Mouse (Mus musculus) kidney, embryonic 15.5 days (tissue): ENCODE measurements around the gene Prl2b1. TPM values are rescaled to one million over a fixed set of nuclear protein-coding genes. Genes with fewer than 3 reads are reported as not detected.

ENCODE experiments used
- ATAC-seq: fragments of 200-750 bp; cut with Nextera tagmentation; replicated peaks from 2 replicates; pipeline ENCODE4 v1.8.0; 2017; ENCODE audit warnings: moderate TSS enrichment; ENCODE audit not compliant: low FRiP score
- H3K27ac ChIP-seq: fragments of 300-500 bp; sonication (generic); 2 replicates; pipeline ENCODE4 v1.5.1; 2015; ENCODE audit warnings: mild to moderate bottlenecking, inconsistent platforms
- H3K27me3 ChIP-seq: fragments of 300-500 bp; sonication (generic); 2 replicates; pipeline ENCODE4 v1.6.1; 2015; ENCODE audit warnings: inconsistent platforms
- H3K36me3 ChIP-seq: fragments of 300-500 bp; sonication (generic); 2 replicates; pipeline ENCODE4 v1.6.1; 2015; ENCODE audit warnings: inconsistent platforms
- H3K4me1 ChIP-seq: fragments of 300-500 bp; sonication (generic); 2 replicates; pipeline ENCODE4 v1.6.1; 2015; ENCODE audit warnings: inconsistent platforms
- H3K4me2 ChIP-seq: fragments of 300-500 bp; sonication (generic); 2 replicates; pipeline ENCODE4 v1.6.1; 2015; ENCODE audit warnings: moderate library complexity, mild to moderate bottlenecking, inconsistent platforms
- H3K4me3 ChIP-seq: fragments of 300-500 bp; sonication (generic); replicated peaks from 2 replicates; pipeline ENCODE4 v1.5.1; 2015; ENCODE audit warnings: mild to moderate bottlenecking, inconsistent platforms
- H3K9ac ChIP-seq: fragments of 300-500 bp; sonication (generic); 2 replicates; pipeline ENCODE4 v1.6.1; 2015; ENCODE audit warnings: mild to moderate bottlenecking, inconsistent platforms
- H3K9me3 ChIP-seq: fragments of 300-500 bp; sonication (generic); replicated peaks from 2 replicates; pipeline ENCODE4 v1.6.1; 2016; ENCODE audit warnings: inconsistent platforms
- WGBS: fragments of 180-500 bp; shearing (Covaris S2); methylation state at CpG from one replicate; pipeline ENCODE4 v1.1.7; 2015; ENCODE audit warnings: mixed read lengths; 5-methylcytosine and 5-hydroxymethylcytosine counted together
- polyA plus RNA-seq: library from polyadenylated mRNA; unstranded; fragments of >200 nt; fragmentation: Nextera tagmentation; extraction: Ambion mirVana; gene quantifications from 2 replicates; pipeline ENCODE4 v1.2.1, GENCODE M21; 2015

The Prl2b1 gene
- polyA plus RNA-seq = not detected in 2 replicates

- Histone ChIP-seq H3K27me3 (no peaks in the 10 kb centered on the region), H3K27ac (no peak within 1 kb of the TSS), H3K9me3 (no peaks in the 10 kb centered on the region), H3K4me3 (no peak within 1 kb of the TSS), H3K9ac (no peak within 1 kb of the TSS), H3K4me2 (no peak within 1 kb of the TSS), H3K4me1 (no peaks in the 10 kb centered on the region), H3K36me3 (no peaks in the 10 kb centered on the region)
- ATAC-seq = no peak
- WGBS = 73% methylated on average over 6 of the region's 6 CpGs
These were observed at the start of gene Prl2b1 for GRCm38 (mm10) chr13:27390746-27391145. Gene Prl2b1, minus strand, starts transcription at chr13:27390846.

GRCm38 (mm10) chr13:27438588-27438987, 47.9 kb upstream of the Prl2b1 start, which contains the start of gene Prl8a6:
Gene Prl8a6, minus strand, starts transcription at chr13:27438688.
- Histone ChIP-seq H3K4me3 (no peak within 1 kb of the TSS), H3K27me3 (no peaks in the 10 kb centered on the region), H3K9ac (no peak within 1 kb of the TSS), H3K36me3 (no peaks in the 10 kb centered on the region), H3K9me3 (no peaks in the 10 kb centered on the region), H3K4me2 (no peak within 1 kb of the TSS), H3K27ac (no peak within 1 kb of the TSS), H3K4me1 (no peaks in the 10 kb centered on the region)
- WGBS = 78% methylated on average over 3 of the region's 3 CpGs
- ATAC-seq = no peak

- no peak for ATAC-seq
- Histone ChIP-seq H3K27me3 (no peaks in the 10 kb centered on the region), H3K9me3 (no peaks in the 10 kb centered on the region), H3K36me3 (no peaks in the 10 kb centered on the region), H3K27ac (no peak overlapping the region), H3K4me3 (no peak overlapping the region), H3K4me1 (no peaks in the 10 kb centered on the region), H3K4me2 (no peak overlapping the region), H3K9ac (no peak overlapping the region)
- WGBS = 82% methylated on average over 1 of the region's 1 CpGs
These were observed 42.5 kb upstream of the Prl2b1 start for GRCm38 (mm10) chr13:27433159-27433558.

- no peaks in the 10 kb centered on the region for H3K9me3 ChIP-seq
These were observed 23.0 kb upstream of the Prl2b1 start for GRCm38 (mm10) chr13:27413640-27414039.

GRCm38 (mm10) chr13:27399061-27399724, 8.5 kb upstream of the Prl2b1 start:
- Histone ChIP-seq H3K27ac (no peak overlapping the region), H3K9me3 (no peaks in the 10 kb centered on the region), H3K4me3 (no peak overlapping the region), H3K27me3 (no peaks in the 10 kb centered on the region), H3K9ac (no peak overlapping the region), H3K4me1 (no peaks in the 10 kb centered on the region), H3K4me2 (no peak overlapping the region), H3K36me3 (no peaks in the 10 kb centered on the region)
- no peak for ATAC-seq
- WGBS = 89% methylated on average over 7 of the region's 7 CpGs

More at GRCm38 (mm10) chr13:27413640-27414039, 23.0 kb upstream of the Prl2b1 start:
- no peak for ATAC-seq
- Histone ChIP-seq H3K36me3 (no peaks in the 10 kb centered on the region), H3K4me3 (no peak overlapping the region), H3K4me1 (no peaks in the 10 kb centered on the region), H3K9ac (no peak overlapping the region), H3K27ac (no peak overlapping the region), H3K27me3 (no peaks in the 10 kb centered on the region), H3K4me2 (no peak overlapping the region)

GRCm38 (mm10) chr13:27345373-27345772, 45.3 kb downstream of the Prl2b1 start, which contains the start of gene Prl8a2:
Gene Prl8a2, plus strand, starts transcription at chr13:27345673.
- no peaks in the 10 kb centered on the region for H3K4me1 ChIP-seq
- H3K27me3 ChIP-seq = no peaks in the 10 kb centered on the region
- no peak within 1 kb of the TSS for H3K9ac ChIP-seq
- ATAC-seq = no peak
- WGBS = 60% methylated on average over 2 of the region's 2 CpGs
- no peak within 1 kb of the TSS for H3K4me2 ChIP-seq
- no peak within 1 kb of the TSS for H3K4me3 ChIP-seq
- H3K27ac ChIP-seq = no peak within 1 kb of the TSS
- H3K36me3 ChIP-seq = no peaks in the 10 kb centered on the region
- no peaks in the 10 kb centered on the region for H3K9me3 ChIP-seq

GRCm38 (mm10) chr13:27342733-27343275, 47.8 kb downstream of the Prl2b1 start:
- no peak overlapping the region for H3K27ac ChIP-seq
- no peak overlapping the region for H3K4me3 ChIP-seq
- H3K4me2 ChIP-seq = no peak overlapping the region
- WGBS = 72% methylated on average over 3 of the region's 3 CpGs
- no peak for ATAC-seq
- no peaks in the 10 kb centered on the region for H3K36me3 ChIP-seq
- H3K9me3 ChIP-seq = no peaks in the 10 kb centered on the region
- no peaks in the 10 kb centered on the region for H3K27me3 ChIP-seq
- no peak overlapping the region for H3K9ac ChIP-seq
- H3K4me1 ChIP-seq = no peaks in the 10 kb centered on the region

- H3K4me1 ChIP-seq = no peaks in the 10 kb centered on the region
- no peaks in the 10 kb centered on the region for H3K27me3 ChIP-seq
- H3K9me3 ChIP-seq = no peaks in the 10 kb centered on the region
- no peak overlapping the region for H3K4me2 ChIP-seq
- no peaks in the 10 kb centered on the region for H3K36me3 ChIP-seq
- no peak overlapping the region for H3K9ac ChIP-seq
- no peak overlapping the region for H3K4me3 ChIP-seq
- H3K27ac ChIP-seq = no peak overlapping the region
- ATAC-seq = no peak
- WGBS = 95% methylated on average over 1 of the region's 1 CpGs
These were observed 55.7 kb downstream of the Prl2b1 start for GRCm38 (mm10) chr13:27334989-27335388.

Other genes starting within 250 kb of the Prl2b1 start
- not detected in 2 replicates for gene Prl3d3, start 234.1 kb downstream of the Prl2b1 start, polyA plus RNA-seq
- gene Prl3c1, start 194.2 kb downstream of the Prl2b1 start, polyA plus RNA-seq = not detected in 2 replicates
- gene Prl3b1, start 149.0 kb downstream of the Prl2b1 start, polyA plus RNA-seq = 0.32 TPM in 1 of 2 replicates, not detected in the other
- not detected in 2 replicates for gene Prl3a1, start 131.4 kb downstream of the Prl2b1 start, polyA plus RNA-seq
- not detected in 2 replicates for gene Prl6a1, start 78.2 kb downstream of the Prl2b1 start, polyA plus RNA-seq
- gene Prl8a2, start 45.2 kb downstream of the Prl2b1 start, polyA plus RNA-seq = not detected in 2 replicates
- gene Prl8a6, start 47.8 kb upstream of the Prl2b1 start, polyA plus RNA-seq = not detected in 2 replicates
- gene Prl8a8, start 122.4 kb upstream of the Prl2b1 start, polyA plus RNA-seq = not detected in 2 replicates
- gene Prl8a9, start 173.8 kb upstream of the Prl2b1 start, polyA plus RNA-seq = not detected in 2 replicates
- gene Prl8a1, start 191.3 kb upstream of the Prl2b1 start, polyA plus RNA-seq = not detected in 2 replicates
- gene Prl7b1, start 219.7 kb upstream of the Prl2b1 start, polyA plus RNA-seq = not detected in 2 replicates